Mouse (Mus musculus): ENCODE measurements around the gene Ssb. TPM values are rescaled to one million over a fixed set of nuclear protein-coding genes. Genes with fewer than 3 reads are reported as not detected.
"Not testable (repeated sequence)": the region's sequence is repeated elsewhere in the genome, so short reads cannot be mapped to it uniquely, and the experiment has no call there.

The Ssb gene
- polyA plus RNA-seq, 1 experiment from 2014 or later: 373 TPM

- not testable (repeated sequence) for H3K9ac ChIP-seq; H3K4me1 ChIP-seq; H3K4me3 ChIP-seq; H3K36me3 ChIP-seq; H3K27ac ChIP-seq; ATAC-seq (ENCODE audit: low FRiP score, low read depth); H3K27me3 ChIP-seq (replicated peaks); H3K9me3 ChIP-seq; H3K4me2 ChIP-seq (replicated peaks)
- 83% methylated on average over 4 of the region's 4 CpGs for WGBS
Observed at GRCm38 (mm10) chr2:69907394-69907793, 46.0 kb downstream of the Ssb start.

GRCm38 (mm10) chr2:69912801-69913200, 51.4 kb downstream of the Ssb start:
- WGBS: 28% methylated on average over 2 of the region's 2 CpGs
- H3K9ac ChIP-seq: no peak overlapping the region
- no peaks in the 10 kb centered on the region; the same call in 1 of the 2 replicates for H3K9me3 ChIP-seq
- H3K4me1 ChIP-seq: no peaks in the 10 kb centered on the region
- no peaks in the 10 kb centered on the region for H3K27me3 ChIP-seq (replicated peaks)
- peaks cover 13% of the 10 kb centered on the region for H3K36me3 ChIP-seq
- no peak overlapping the region for H3K27ac ChIP-seq
- H3K4me3 ChIP-seq: no peak overlapping the region
- H3K4me2 ChIP-seq (replicated peaks): no peak overlapping the region
- ATAC-seq (ENCODE audit: low FRiP score, low read depth): no peak

GRCm38 (mm10) chr2:69917301-69917700, 55.9 kb downstream of the Ssb start:
- no peak overlapping the region for H3K9ac ChIP-seq
- peaks cover 19% of the 10 kb centered on the region for H3K36me3 ChIP-seq
- no peak overlapping the region for H3K27ac ChIP-seq
- 92% methylated on average over 3 of the region's 3 CpGs for WGBS
- H3K4me3 ChIP-seq: no peak overlapping the region
- H3K9me3 ChIP-seq: no peaks in the 10 kb centered on the region
- H3K4me2 ChIP-seq (replicated peaks): no peak overlapping the region
- H3K27me3 ChIP-seq (replicated peaks): no peaks in the 10 kb centered on the region
- ATAC-seq (ENCODE audit: low FRiP score, low read depth): no peak
- no peaks in the 10 kb centered on the region for H3K4me1 ChIP-seq

Other genes starting within 250 kb of the Ssb start
- gene Bbs5, start 214.4 kb upstream of the Ssb start, polyA plus RNA-seq (2016; fragmentation: Nextera tagmentation; extraction: Ambion mirVana): 20.7 and 24.0 TPM in 2 replicates
- 3.0 and 5.0 TPM in 2 replicates for gene Klhl41, start 191.4 kb upstream of the Ssb start, polyA plus RNA-seq (2016; fragmentation: Nextera tagmentation; extraction: Ambion mirVana)
- 17.1 and 17.4 TPM in 2 replicates for gene Fastkd1, start 148.0 kb upstream of the Ssb start, polyA plus RNA-seq (2016; fragmentation: Nextera tagmentation; extraction: Ambion mirVana)
- 128 and 144 TPM in 2 replicates for gene Ppig, start 139.0 kb upstream of the Ssb start, polyA plus RNA-seq (2016; fragmentation: Nextera tagmentation; extraction: Ambion mirVana)
- gene Ccdc173, start 72.0 kb upstream of the Ssb start, polyA plus RNA-seq (2016; fragmentation: Nextera tagmentation; extraction: Ambion mirVana): 4.4 and 4.7 TPM in 2 replicates
- gene Phospho2, start 71.9 kb upstream of the Ssb start, polyA plus RNA-seq (2016; fragmentation: Nextera tagmentation; extraction: Ambion mirVana): 38.3 and 39.2 TPM in 2 replicates
- 46.4 and 50.9 TPM in 2 replicates for gene Klhl23, start 39.6 kb upstream of the Ssb start, polyA plus RNA-seq (2016; fragmentation: Nextera tagmentation; extraction: Ambion mirVana)
- gene Mettl5, start 24.1 kb downstream of the Ssb start, polyA plus RNA-seq (2016; fragmentation: Nextera tagmentation; extraction: Ambion mirVana): 30.6 and 36.2 TPM in 2 replicates
- 19.2 and 22.6 TPM in 2 replicates for gene Ubr3, start 35.7 kb downstream of the Ssb start, polyA plus RNA-seq (2016; fragmentation: Nextera tagmentation; extraction: Ambion mirVana)
- gene Myo3b, start 177.6 kb downstream of the Ssb start, polyA plus RNA-seq (2016; fragmentation: Nextera tagmentation; extraction: Ambion mirVana): 0.04 and 0.19 TPM in 2 replicates